Mouse (Mus musculus) splenic B cell, adult 2 months (primary cell): ENCODE results near the gene Nop2.

Experiments
- DNase-seq: peaks from one replicate; pipeline ENCODE4 v3.0.0-alpha.2; 2011; ENCODE audit warnings: low read depth, low spot score
- H3K27me3 ChIP-seq: 2 replicates; pipeline ENCODE4 v1.6.1; 2012; ENCODE audit warnings: mild to moderate bottlenecking, low read length, moderate library complexity, mixed read lengths; ENCODE audit not compliant: control insufficient read depth, poor library complexity, insufficient read depth, severe bottlenecking
- H3K36me3 ChIP-seq: 2 replicates; pipeline ENCODE4 v1.6.1; 2012; ENCODE audit warnings: mild to moderate bottlenecking, low read length, moderate library complexity, mixed read lengths; ENCODE audit not compliant: control insufficient read depth, poor library complexity, insufficient read depth, severe bottlenecking

Nop2 gene

DNA sequence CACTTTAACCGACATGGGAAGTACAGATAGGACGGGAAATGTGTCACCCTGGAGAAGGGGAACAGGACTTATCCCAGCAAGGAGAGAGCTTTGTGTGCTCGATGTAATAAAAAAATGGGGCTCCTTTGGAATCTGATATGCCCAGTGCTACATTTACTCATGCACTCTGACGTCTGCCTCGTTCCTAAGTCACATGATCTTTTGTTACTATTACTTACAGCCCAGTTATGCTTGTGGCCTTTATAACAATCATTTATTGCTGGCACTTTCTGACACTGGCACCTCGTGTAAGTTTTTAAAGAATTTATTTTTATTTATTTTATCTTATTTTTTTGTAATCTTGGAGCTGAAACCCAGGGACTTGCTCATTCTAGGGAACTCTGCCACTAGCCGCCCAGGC, 61.7 kb downstream of the Nop2 start:
- DNase-seq: no peak
- H3K27me3 ChIP-seq: no peaks in the 10 kb centered on the region
- peaks cover 3% of the 10 kb centered on the region; the same call in 1 of the 2 replicates for H3K36me3 ChIP-seq
